Mouse (Mus musculus): ENCODE data around the gene Chst12. TPM values are rescaled to one million over a fixed set of nuclear protein-coding genes. Genes with fewer than 3 reads are reported as not detected.

The Chst12 gene
- polyA plus RNA-seq, 1 experiment from 2014 or later = 28.9 TPM

- WGBS = 81% methylated on average over 1 of the region's 1 CpGs
- Histone ChIP-seq H3K27me3 (no peaks in the 10 kb centered on the region), H3K36me3 (peaks cover 29% of the 10 kb centered on the region), H3K9me3 (replicated peaks) (no peaks in the 10 kb centered on the region), H3K4me2 (replicated peaks) (no peak overlapping the region), H3K4me3 (replicated peaks) (no peak overlapping the region), H3K9ac (no peak overlapping the region), H3K27ac (replicated peaks) (peak overlapping the region; percentile 79), H3K4me1 (peaks cover 32% of the 10 kb centered on the region)
- ATAC-seq (ENCODE audit: insufficient number of reproducible peaks, low FRiP score, low TSS enrichment, low read depth) = no peak
Observed at GRCm38 (mm10) chr5:140521196-140521595, 15.8 kb downstream of the Chst12 start.

- 81% methylated on average over 2 of the region's 2 CpGs for WGBS
- H3K9me3 ChIP-seq (replicated peaks) = no peaks in the 10 kb centered on the region
- no peak overlapping the region for H3K9ac ChIP-seq
- H3K36me3 ChIP-seq = peaks cover 57% of the 10 kb centered on the region
- no peak overlapping the region for H3K4me3 ChIP-seq (replicated peaks)
- peaks cover 2% of the 10 kb centered on the region for H3K4me1 ChIP-seq
- H3K27me3 ChIP-seq = no peaks in the 10 kb centered on the region
- H3K27ac ChIP-seq (replicated peaks) = no peak overlapping the region
- H3K4me2 ChIP-seq (replicated peaks) = no peak overlapping the region
- ATAC-seq (ENCODE audit: insufficient number of reproducible peaks, low FRiP score, low TSS enrichment, low read depth) = no peak
Observed at GRCm38 (mm10) chr5:140526754-140527153, 21.4 kb downstream of the Chst12 start.

- ATAC-seq (ENCODE audit: insufficient number of reproducible peaks, low FRiP score, low TSS enrichment, low read depth) = no peak
- 52% methylated on average over 13 of the region's 13 CpGs for WGBS
- Histone ChIP-seq H3K27me3 (no peaks in the 10 kb centered on the region), H3K36me3 (no peaks in the 10 kb centered on the region), H3K9me3 (replicated peaks) (no peaks in the 10 kb centered on the region), H3K9ac (no peak overlapping the region), H3K27ac (replicated peaks) (0 out of 2 replicates have a peak overlapping the region, but pooled peaks have one; percentile 22), H3K4me2 (replicated peaks) (no peak overlapping the region), H3K4me3 (replicated peaks) (no peak overlapping the region), H3K4me1 (peaks cover 8% of the 10 kb centered on the region)
Observed at GRCm38 (mm10) chr5:140538111-140538683, 32.8 kb downstream of the Chst12 start.

- 14% methylated on average over 8 of the region's 8 CpGs for WGBS
Observed at GRCm38 (mm10) chr5:140540106-140540505, 34.8 kb downstream of the Chst12 start.

GRCm38 (mm10) chr5:140542811-140543575 lies 37.6 kb downstream of the Chst12 start:
- Histone ChIP-seq H3K36me3 (no peaks in the 10 kb centered on the region), H3K27me3 (no peaks in the 10 kb centered on the region), H3K27ac (replicated peaks) (no peak overlapping the region), H3K4me1 (no peaks in the 10 kb centered on the region), H3K4me3 (replicated peaks) (no peak overlapping the region), H3K9me3 (replicated peaks) (no peaks in the 10 kb centered on the region), H3K9ac (no peak overlapping the region), H3K4me2 (replicated peaks) (no peak overlapping the region)
- WGBS = 77% methylated on average over 9 of the region's 9 CpGs
- no peak for ATAC-seq (ENCODE audit: insufficient number of reproducible peaks, low FRiP score, low TSS enrichment, low read depth)

More at GRCm38 (mm10) chr5:140540106-140540505, 34.8 kb downstream of the Chst12 start:
- no peak overlapping the region for H3K9ac ChIP-seq
- H3K4me2 ChIP-seq (replicated peaks) = no peak overlapping the region
- no peak for ATAC-seq (ENCODE audit: insufficient number of reproducible peaks, low FRiP score, low TSS enrichment, low read depth)
- peaks cover 8% of the 10 kb centered on the region for H3K4me1 ChIP-seq
- H3K4me3 ChIP-seq (replicated peaks) = no peak overlapping the region
- H3K9me3 ChIP-seq (replicated peaks) = no peaks in the 10 kb centered on the region
- H3K27ac ChIP-seq (replicated peaks) = no peak overlapping the region
- H3K36me3 ChIP-seq = no peaks in the 10 kb centered on the region
- no peaks in the 10 kb centered on the region for H3K27me3 ChIP-seq

- no peaks in the 10 kb centered on the region for H3K27me3 ChIP-seq
- H3K4me3 ChIP-seq (replicated peaks) = no peak overlapping the region
- no peak for ATAC-seq (ENCODE audit: insufficient number of reproducible peaks, low FRiP score, low TSS enrichment, low read depth)
- no peak overlapping the region for H3K27ac ChIP-seq (replicated peaks)
- no peaks in the 10 kb centered on the region for H3K9me3 ChIP-seq (replicated peaks)
- no peak overlapping the region for H3K4me2 ChIP-seq (replicated peaks)
- H3K4me1 ChIP-seq = peaks cover 13% of the 10 kb centered on the region; the same call in 1 of the 2 replicates
- no peaks in the 10 kb centered on the region for H3K36me3 ChIP-seq
- no peak overlapping the region for H3K9ac ChIP-seq
- 39% methylated on average over 6 of the region's 6 CpGs for WGBS
Observed at GRCm38 (mm10) chr5:140545651-140546050, 40.3 kb downstream of the Chst12 start.

- H3K27me3 ChIP-seq = no peaks in the 10 kb centered on the region
- H3K4me2 ChIP-seq (replicated peaks) = no peak overlapping the region
- peaks cover 13% of the 10 kb centered on the region; the same call in 1 of the 2 replicates for H3K4me1 ChIP-seq
- no peaks in the 10 kb centered on the region for H3K36me3 ChIP-seq
- H3K4me3 ChIP-seq (replicated peaks) = no peak overlapping the region
- H3K9ac ChIP-seq = no peak overlapping the region
- WGBS = 88% methylated on average over 19 of the region's 19 CpGs
- H3K9me3 ChIP-seq (replicated peaks) = no peaks in the 10 kb centered on the region
- H3K27ac ChIP-seq (replicated peaks) = no peak overlapping the region
- no peak for ATAC-seq (ENCODE audit: insufficient number of reproducible peaks, low FRiP score, low TSS enrichment, low read depth)
Observed at GRCm38 (mm10) chr5:140546332-140546731, 41.0 kb downstream of the Chst12 start.

GRCm38 (mm10) chr5:140549306-140550047 lies 44.1 kb downstream of the Chst12 start:
- H3K9me3 ChIP-seq (replicated peaks) = no peaks in the 10 kb centered on the region
- H3K27ac ChIP-seq (replicated peaks) = no peak overlapping the region
- 0 out of 2 replicates have a peak, but pooled peaks have one; percentile 27 for ATAC-seq (ENCODE audit: insufficient number of reproducible peaks, low FRiP score, low TSS enrichment, low read depth)
- H3K4me3 ChIP-seq (replicated peaks) = no peak overlapping the region
- peaks cover 13% of the 10 kb centered on the region; the same call in 1 of the 2 replicates for H3K4me1 ChIP-seq
- WGBS = 34% methylated on average over 17 of the region's 17 CpGs
- no peaks in the 10 kb centered on the region for H3K36me3 ChIP-seq
- H3K4me2 ChIP-seq (replicated peaks) = no peak overlapping the region
- no peak overlapping the region for H3K9ac ChIP-seq
- H3K27me3 ChIP-seq = no peaks in the 10 kb centered on the region

- no peak overlapping the region for H3K4me3 ChIP-seq (replicated peaks)
- no peak overlapping the region for H3K9ac ChIP-seq
- no peak overlapping the region for H3K27ac ChIP-seq (replicated peaks)
- WGBS = 88% methylated on average over 7 of the region's 7 CpGs
- no peak overlapping the region for H3K4me2 ChIP-seq (replicated peaks)
- no peaks in the 10 kb centered on the region for H3K27me3 ChIP-seq
- no peaks in the 10 kb centered on the region for H3K9me3 ChIP-seq (replicated peaks)
- ATAC-seq (ENCODE audit: insufficient number of reproducible peaks, low FRiP score, low TSS enrichment, low read depth) = no peak
- H3K36me3 ChIP-seq = no peaks in the 10 kb centered on the region
- peaks cover 13% of the 10 kb centered on the region; the same call in 1 of the 2 replicates for H3K4me1 ChIP-seq
Observed at GRCm38 (mm10) chr5:140553719-140554118, 48.4 kb downstream of the Chst12 start.

- no peaks in the 10 kb centered on the region for H3K9me3 ChIP-seq (replicated peaks)
- H3K4me3 ChIP-seq (replicated peaks) = no peak overlapping the region
- WGBS = 53% methylated on average over 3 of the region's 3 CpGs
- H3K27me3 ChIP-seq = no peaks in the 10 kb centered on the region
- H3K36me3 ChIP-seq = no peaks in the 10 kb centered on the region
- ATAC-seq (ENCODE audit: insufficient number of reproducible peaks, low FRiP score, low TSS enrichment, low read depth) = no peak; the same call in 1 of the 2 replicates
- H3K27ac ChIP-seq (replicated peaks) = no peak overlapping the region
- no peak overlapping the region for H3K9ac ChIP-seq
- no peak overlapping the region for H3K4me2 ChIP-seq (replicated peaks)
- H3K4me1 ChIP-seq = no peaks in the 10 kb centered on the region
Observed at GRCm38 (mm10) chr5:140556859-140557258, 51.5 kb downstream of the Chst12 start.

GRCm38 (mm10) chr5:140562601-140563000 lies 57.3 kb downstream of the Chst12 start:
- WGBS = 75% methylated on average over 9 of the region's 9 CpGs
- no peak overlapping the region for H3K4me2 ChIP-seq (replicated peaks)
- H3K4me1 ChIP-seq = peaks cover 23% of the 10 kb centered on the region
- ATAC-seq (ENCODE audit: insufficient number of reproducible peaks, low FRiP score, low TSS enrichment, low read depth) = no peak
- no peak overlapping the region for H3K27ac ChIP-seq (replicated peaks)
- H3K4me3 ChIP-seq (replicated peaks) = no peak overlapping the region
- H3K9ac ChIP-seq = no peak overlapping the region
- H3K36me3 ChIP-seq = no peaks in the 10 kb centered on the region
- no peaks in the 10 kb centered on the region for H3K9me3 ChIP-seq (replicated peaks)
- H3K27me3 ChIP-seq = no peaks in the 10 kb centered on the region

Measured in embryonic facial prominence, embryonic 15.5 days (tissue).